9 mouse cellular contexts compared by ENCODE assay signal in the genomic region with DNA sequence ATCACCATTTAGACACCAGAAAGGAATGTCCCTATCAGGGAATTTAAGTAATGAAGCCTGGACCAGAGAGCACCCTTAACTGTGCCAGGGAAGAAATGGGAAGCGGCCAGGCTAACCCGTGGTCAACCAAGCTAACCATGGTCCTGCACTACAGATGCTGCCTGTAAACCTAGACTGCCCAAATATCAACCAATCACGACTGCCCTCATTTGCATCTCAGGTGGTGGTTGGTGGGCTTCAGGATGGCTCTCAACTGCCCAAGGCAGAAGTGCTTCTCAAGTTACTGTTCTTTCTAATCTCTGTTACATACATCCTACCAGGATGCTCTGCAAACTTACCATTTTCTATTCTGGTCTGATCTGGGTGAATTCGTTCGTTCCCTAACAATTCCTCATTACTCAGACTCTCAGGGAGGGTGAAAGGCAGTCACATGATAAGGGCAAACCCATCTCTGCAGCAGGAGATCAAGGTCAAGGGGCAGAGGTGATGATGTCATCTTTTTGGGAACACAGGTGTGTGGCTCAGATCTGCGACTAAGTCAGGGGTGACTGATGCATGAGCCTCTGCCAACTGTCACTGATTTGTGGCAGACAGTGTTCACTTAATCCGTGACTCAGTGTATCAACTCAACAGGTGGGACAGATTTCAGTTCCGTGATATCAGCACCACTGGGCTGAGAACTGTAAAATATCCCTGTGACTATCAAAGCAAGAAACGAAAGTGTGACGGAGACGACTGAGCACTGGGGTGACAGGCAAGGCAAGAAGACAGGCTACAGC. TPM values are rescaled to one million over a fixed set of nuclear protein-coding genes. Genes with fewer than 3 reads are reported as not detected.
A peak's percentile ranks its signal among the peaks of the same experiment; 100 is the strongest.
DNase-seq lines count a peak whose midpoint lies in the region; ATAC-seq and TF ChIP-seq lines count a peak whose summit lies in the region.
"Had no signal": no experiment of that assay in that cellular context is flagged by ENCODE, and none has a peak within 500 bp of the region (broad histone marks: within the 10 kb centered on the region; RNA-seq: fewer than 3 reads in every experiment).

No protein-coding gene starts in this region.

- no peaks in the 10 kb centered on the region for H3K27me3 ChIP-seq in kidney, adult 2 months (replicated peaks; ENCODE audit: control insufficient read depth, insufficient read depth, low read length)
- H3K27me3 ChIP-seq in ES-Bruce4 (ENCODE audit: control insufficient read depth, insufficient read depth, low read length, poor library complexity, severe bottlenecking): no peaks in the 10 kb centered on the region
- no peaks in the 10 kb centered on the region for H3K27me3 ChIP-seq in limb, embryonic 15.5 days

- no peaks in the 10 kb centered on the region for H3K9me3 ChIP-seq in ES-Bruce4 (replicated peaks; ENCODE audit: control insufficient read depth, insufficient read depth, low read length, poor library complexity, severe bottlenecking)
- H3K9me3 ChIP-seq in limb, embryonic 15.5 days: no peaks in the 10 kb centered on the region

- no peak overlapping the region for H3K4me3 ChIP-seq in kidney, adult 2 months (ENCODE audit: insufficient read depth, low read depth, low read length)
- no peak overlapping the region for H3K4me3 ChIP-seq in ES-Bruce4 (ENCODE audit: low read depth, low read length)
- no peak overlapping the region for H3K4me3 ChIP-seq in limb, embryonic 15.5 days
- H3K4me3 ChIP-seq: layer of hippocampus, adult 2 months had no signal

- 39% methylated on average over 11 of the region's 11 CpGs for WGBS in kidney, adult 2 months
- 28% methylated on average over 11 of the region's 11 CpGs for WGBS in limb, embryonic 15.5 days

- H3K4me2 ChIP-seq in limb, embryonic 15.5 days: no peak overlapping the region

- no peak for TF ChIP-seq POLR2A in kidney, adult 2 months (IDR thresholded peaks at IDR 0.05; ENCODE audit: low read depth, low read length)
- peak; percentile 31 for TF ChIP-seq POLR2A in ES-Bruce4 (IDR thresholded peaks at IDR 0.05; ENCODE audit: insufficient read depth, low read length)

- no peaks in the 10 kb centered on the region for H3K36me3 ChIP-seq in kidney, adult 2 months (ENCODE audit: control insufficient read depth, insufficient read depth, low read length)
- no peaks in the 10 kb centered on the region for H3K36me3 ChIP-seq in ES-Bruce4 (ENCODE audit: control insufficient read depth, insufficient read depth, low read length, poor library complexity, severe bottlenecking)
- no peaks in the 10 kb centered on the region for H3K36me3 ChIP-seq in limb, embryonic 15.5 days

- no peak overlapping the region for H3K9ac ChIP-seq in ES-Bruce4 (ENCODE audit: low read depth, poor library complexity, severe bottlenecking)
- H3K9ac ChIP-seq in limb, embryonic 15.5 days: no peak overlapping the region

- H3K4me1 ChIP-seq in kidney, adult 2 months (ENCODE audit: control insufficient read depth, insufficient read depth, low read length): no peaks in the 10 kb centered on the region
- H3K4me1 ChIP-seq in ES-Bruce4 (ENCODE audit: control insufficient read depth, insufficient read depth, low read length): peaks cover 17% of the 10 kb centered on the region
- peaks cover 22% of the 10 kb centered on the region for H3K4me1 ChIP-seq in limb, embryonic 15.5 days

- peak overlapping the region; percentile 37; the same call in 1 of the 2 replicates for H3K27ac ChIP-seq in kidney, adult 2 months (ENCODE audit: insufficient read depth, low read depth, low read length)
- peak overlapping the region; percentile 87 for H3K27ac ChIP-seq in ES-Bruce4 (ENCODE audit: insufficient read depth, low read length)
- H3K27ac ChIP-seq in limb, embryonic 15.5 days: no peak overlapping the region
- H3K27ac ChIP-seq: layer of hippocampus, adult 2 months had no signal

- 0 out of 2 replicates have a peak, but pooled peaks have one; percentile 4 for TF ChIP-seq EP300 in ES-Bruce4 (IDR thresholded peaks at IDR 0.05; ENCODE audit: insufficient read depth, low read depth, low read length)

- no peak for DNase-seq in kidney, adult 2 months
- no peak for DNase-seq in kidney, postnatal 14 days
- peak; percentile 80 for DNase-seq in embryo, embryonic 11 days
- DNase-seq in thymus, postnatal 10 days (ENCODE audit: low spot score in 2 of 2): no peak
- no peak for DNase-seq in frontal cortex, postnatal 36 days (ENCODE audit: low spot score in 2 of 2)

- no peak for TF ChIP-seq CTCF in kidney, adult 2 months (conservative IDR thresholded peaks at IDR 0.05; ENCODE audit: insufficient read depth, insufficient read length, low read depth, low read length)
- TF ChIP-seq CTCF in ES-Bruce4 (IDR thresholded peaks at IDR 0.05; ENCODE audit: low read depth, low read length): no peak

- peak; percentile 63; the same call in 1 of the 2 replicates for ATAC-seq in limb, embryonic 15.5 days (ENCODE audit: insufficient number of reproducible peaks, low FRiP score, low TSS enrichment, low read depth)
- ATAC-seq in erythroid progenitor cell, adult 5-6 weeks (replicated peaks; ENCODE audit: low FRiP score, poor library complexity, severe bottlenecking): no peak

RNA-seq across cellular contexts. Expression of a gene that starts 12.9 kb away (rescaled TPM):
- 62.8 and 71.2 TPM in 2 replicates for polyA plus RNA-seq in kidney, adult 2 months (2012; rRNA removed)
- polyA plus RNA-seq in ES-Bruce4 (2011; ENCODE audit: insufficient read depth, insufficient read length, low read depth, missing spikeins): 118 and 123 TPM in 2 replicates
- polyA plus RNA-seq in limb, embryonic 15.5 days (2015; fragmentation: Nextera tagmentation; extraction: Ambion mirVana): 20.5 and 21.8 TPM in 2 replicates
- 0.36 TPM in 1 of 2 replicates, not detected in the other for total RNA-seq in erythroid progenitor cell, adult 5-6 weeks (2015; ENCODE audit: low replicate concordance)
- total RNA-seq in erythroid progenitor cell, adult 5-6 weeks (2017; ENCODE audit: low replicate concordance): 0.90 TPM in 1 of 2 replicates, not detected in the other
